Mouse (Mus musculus) CH12.LX (cell line): ENCODE data around the gene Nbas.

Experiments
- CTCF ChIP-seq, 2 experiments: IDR thresholded peaks in 1 of 2; conservative IDR thresholded peaks in 1 of 2; 2 replicates each; pipeline ENCODE4 v1.5.1; 2011 to 2012; ENCODE audit warnings: low read depth in 2 of 2, low read length in 2 of 2, improper control_type of control experiment in 1 of 2, inconsistent platforms in 1 of 2, mild to moderate bottlenecking in 1 of 2, moderate library complexity in 1 of 2
- JUN ChIP-seq: IDR thresholded peaks from 2 replicates; pipeline ENCODE4 v1.6.1; 2011; ENCODE audit warnings: low read depth, mild to moderate bottlenecking, low read length, improper control_type of control experiment, moderate library complexity; ENCODE audit not compliant: insufficient read depth
- POLR2A ChIP-seq: IDR thresholded peaks from 2 replicates; pipeline ENCODE4 v1.6.1; 2011; ENCODE audit warnings: low read depth, mild to moderate bottlenecking, improper control_type of control experiment, low read length

DNA sequence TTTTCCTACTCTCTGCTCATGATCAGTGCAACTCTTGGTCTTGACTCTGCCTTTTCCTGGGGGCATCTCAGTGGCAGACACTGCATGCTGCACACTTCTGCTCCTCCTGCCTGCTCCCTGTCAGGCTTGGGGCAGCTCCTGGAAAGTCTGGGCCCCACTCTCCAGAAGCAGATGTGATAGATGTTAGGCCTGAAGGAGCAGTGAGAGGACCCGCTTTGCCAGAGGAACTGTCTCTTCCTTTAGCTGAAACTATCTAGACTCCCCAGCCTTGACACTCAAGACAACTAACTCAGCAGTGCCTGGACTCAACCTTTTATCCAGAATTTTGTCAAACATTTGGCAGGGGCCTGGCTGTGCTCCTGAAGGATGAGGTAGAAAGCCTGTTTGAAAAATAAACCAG, 311.9 kb downstream of the Nbas start:
- TF ChIP-seq CTCF (conservative IDR thresholded peaks at IDR 0.05 in 1 of 2, IDR thresholded peaks at IDR 0.05 in 1 of 2; ENCODE audit: low read depth in 2 of 2, low read length in 2 of 2), result no peak
- TF ChIP-seq POLR2A, result no peak
- TF ChIP-seq JUN, result no peak
